Mouse (Mus musculus) cerebellum, postnatal 4 days (tissue): ENCODE results near the gene Olfr1336.
"Not testable (repeated sequence)": the region's sequence is repeated elsewhere in the genome, so short reads cannot be mapped to it uniquely, and the experiment has no call there.

Experiments
- DNase-seq, 2 experiments: peaks; one replicate each; pipeline ENCODE4 v3.0.0; 2022; ENCODE audit warnings: low spot score in 2 of 2, mixed read lengths in 1 of 2

Olfr1336 gene

GRCm38 (mm10) chr7:6455868-6456267 lies at the start of gene Olfr1336:
TSS of gene Olfr1336 (plus strand) at chr7:6456168.
- no peak for DNase-seq

GRCm38 (mm10) chr7:6410043-6410442 lies 45.9 kb upstream of the Olfr1336 start, which contains the start of gene Gm20715:
TSS of gene Gm20715 (plus strand) at chr7:6410277.
- peak; percentile 64 to 72 for DNase-seq

- peak; percentile 26 to 43 for DNase-seq
Observed at GRCm38 (mm10) chr7:6414626-6415441, 41.1 kb upstream of the Olfr1336 start.

- DNase-seq = no peak
Observed at GRCm38 (mm10) chr7:6415442-6415787, 40.6 kb upstream of the Olfr1336 start.

- DNase-seq = no peak
Observed at GRCm38 (mm10) chr7:6419894-6420293, 36.1 kb upstream of the Olfr1336 start.

GRCm38 (mm10) chr7:6429381-6429780 lies 26.6 kb upstream of the Olfr1336 start:
- DNase-seq = no peak

- no peak for DNase-seq
Observed at GRCm38 (mm10) chr7:6430342-6430741, 25.6 kb upstream of the Olfr1336 start.

GRCm38 (mm10) chr7:6438388-6438787 lies 17.6 kb upstream of the Olfr1336 start, which contains the start of gene Olfr1344:
TSS of gene Olfr1344 (plus strand) at chr7:6438688.
- no peak for DNase-seq

- no peak for DNase-seq
Observed at GRCm38 (mm10) chr7:6441173-6441572, 14.8 kb upstream of the Olfr1336 start.

GRCm38 (mm10) chr7:6447771-6448170 lies 8.2 kb upstream of the Olfr1336 start:
- DNase-seq = no peak

- DNase-seq = no peak
Observed at GRCm38 (mm10) chr7:6456399-6456798, 431 bp downstream of the Olfr1336 start.

GRCm38 (mm10) chr7:6466951-6467350 lies 11.0 kb downstream of the Olfr1336 start, which contains the start of gene Olfr1346:
TSS of gene Olfr1346 (plus strand) at chr7:6467101.
- DNase-seq = no peak

- not testable (repeated sequence) for DNase-seq
Observed at GRCm38 (mm10) chr7:6477633-6478032, 21.7 kb downstream of the Olfr1336 start.

- no peak for DNase-seq
Observed at GRCm38 (mm10) chr7:6486841-6487240, 30.9 kb downstream of the Olfr1336 start, which contains the start of gene Olfr5. TSS of gene Olfr5 (minus strand) at chr7:6486941.

- no peak for DNase-seq
Observed at GRCm38 (mm10) chr7:6499655-6500054, 43.7 kb downstream of the Olfr1336 start, which contains the start of gene Olfr1347. TSS of gene Olfr1347 (minus strand) at chr7:6499755.

- DNase-seq = no peak
Observed at GRCm38 (mm10) chr7:6508648-6509047, 52.7 kb downstream of the Olfr1336 start, which contains the start of gene Olfr1348. TSS of gene Olfr1348 (minus strand) at chr7:6508748.
